In the genomic region with DNA sequence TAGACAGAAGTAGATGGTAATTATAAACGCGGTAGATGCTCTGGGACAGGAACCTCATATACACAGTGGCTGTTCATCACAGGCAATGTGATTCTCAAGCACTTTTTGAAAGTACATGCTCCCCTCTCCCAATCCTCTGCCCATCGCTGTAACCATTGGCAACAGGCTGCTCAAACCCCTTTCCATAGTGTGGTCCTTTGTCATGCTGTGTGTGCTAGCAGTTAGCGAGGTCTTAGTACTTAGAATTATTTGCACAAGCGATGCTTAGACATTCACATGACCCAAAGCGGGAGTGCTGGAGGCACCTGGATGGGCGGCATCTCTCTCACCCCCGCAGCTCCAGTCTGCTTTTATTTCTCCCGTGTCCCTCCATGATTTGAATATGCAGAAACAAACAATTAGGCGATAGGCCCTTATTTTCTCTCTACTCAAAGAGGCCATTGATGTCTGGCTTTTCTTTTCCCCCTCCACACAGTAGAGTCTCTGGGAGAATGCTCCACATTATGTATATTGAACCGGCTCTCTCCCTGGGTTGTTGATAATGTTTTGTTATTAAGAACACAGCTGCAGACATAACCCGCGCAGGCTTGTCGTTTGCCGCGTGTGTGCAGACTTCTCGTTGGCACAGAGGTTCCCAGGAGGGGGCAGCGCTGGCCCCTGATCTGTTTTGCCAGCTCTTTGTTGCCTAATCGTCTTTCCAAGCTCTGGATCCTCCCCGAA, we compare ENCODE assay signal across 11 mouse cellular contexts. TPM values are rescaled to one million over a fixed set of nuclear protein-coding genes. Genes with fewer than 3 reads are reported as not detected.
DNase-seq lines count a peak whose midpoint lies in the region; ATAC-seq and TF ChIP-seq lines count a peak whose summit lies in the region.
"Had no signal": no experiment of that assay in that cellular context is flagged by ENCODE, and none has a peak within 500 bp of the region (broad histone marks: within the 10 kb centered on the region; RNA-seq: fewer than 3 reads in every experiment).

No protein-coding gene starts in this region.

- peak; percentile 59 for DNase-seq in embryo, embryonic 10.5 days (ENCODE audit: low spot score)
- peak; percentile 74 for DNase-seq in forebrain, embryonic 11.5 days (ENCODE audit: low spot score)
- DNase-seq in left cerebral cortex, adult 2 months (ENCODE audit: extremely low spot score in 1 of 2, low spot score in 2 of 2), result no peak
- DNase-seq in testis, postnatal 14 days (ENCODE audit: low spot score), result no peak
- DNase-seq: cerebellum, adult 8-10 months; heart, adult 18-20 months; layer of hippocampus, adult 9-11 months had no signal

- no peak for TF ChIP-seq CTCF in left cerebral cortex, adult 2 months (IDR thresholded peaks at IDR 0.05)

- peak; percentile 91 for ATAC-seq in forebrain, embryonic 11.5 days (replicated peaks; ENCODE audit: low FRiP score)
- peak; percentile 82 for ATAC-seq in hindbrain, embryonic 15.5 days (ENCODE audit: low FRiP score, low read depth)
- peak; percentile 64 for ATAC-seq in neural tube, embryonic 13.5 days (ENCODE audit: low read depth)
- no peak for ATAC-seq in heart, embryonic 11.5 days (replicated peaks; ENCODE audit: insufficient number of reproducible peaks, low FRiP score, low TSS enrichment)

- H3K4me2 ChIP-seq in forebrain, embryonic 11.5 days (ENCODE audit: low read depth, low read length, severe bottlenecking), result peak overlapping the region; percentile 16; the same call in 1 of the 2 replicates
- peak overlapping the region; percentile 35 for H3K4me2 ChIP-seq in hindbrain, embryonic 15.5 days
- H3K4me2 ChIP-seq in neural tube, embryonic 13.5 days, result peak overlapping the region; percentile 39
- H3K4me2 ChIP-seq in heart, embryonic 11.5 days, result no peak overlapping the region
- H3K4me2 ChIP-seq: kidney, embryonic 15.5 days had no signal

- intact Hi-C loops in left cerebral cortex, adult 2 months (cut with DNase I), result no loop called here

- H3K27me3 ChIP-seq in forebrain, embryonic 11.5 days (ENCODE audit: control insufficient read depth, insufficient read depth, low read length), result no peaks in the 10 kb centered on the region
- no peaks in the 10 kb centered on the region for H3K27me3 ChIP-seq in hindbrain, embryonic 15.5 days
- no peaks in the 10 kb centered on the region for H3K27me3 ChIP-seq in neural tube, embryonic 13.5 days
- no peaks in the 10 kb centered on the region for H3K27me3 ChIP-seq in heart, embryonic 11.5 days (ENCODE audit: control insufficient read depth, insufficient read depth, low read length)

- H3K9ac ChIP-seq in forebrain, embryonic 11.5 days (ENCODE audit: low read length), result peak overlapping the region; percentile 9; the same call in 1 of the 2 replicates
- H3K9ac ChIP-seq in hindbrain, embryonic 15.5 days, result no peak overlapping the region
- 0 out of 2 replicates have a peak overlapping the region, but pooled peaks have one; percentile 12 for H3K9ac ChIP-seq in neural tube, embryonic 13.5 days
- no peak overlapping the region for H3K9ac ChIP-seq in heart, embryonic 11.5 days (ENCODE audit: low read depth, low read length)
- H3K9ac ChIP-seq: kidney, embryonic 15.5 days had no signal

- no peaks in the 10 kb centered on the region for H3K36me3 ChIP-seq in forebrain, embryonic 11.5 days (ENCODE audit: control insufficient read depth, insufficient read depth, low read length)
- H3K36me3 ChIP-seq in hindbrain, embryonic 15.5 days, result no peaks in the 10 kb centered on the region
- H3K36me3 ChIP-seq in neural tube, embryonic 13.5 days, result no peaks in the 10 kb centered on the region
- H3K36me3 ChIP-seq in heart, embryonic 11.5 days (ENCODE audit: control insufficient read depth, insufficient read depth, low read length), result no peaks in the 10 kb centered on the region
- H3K36me3 ChIP-seq: kidney, embryonic 15.5 days had no signal

- H3K4me1 ChIP-seq in forebrain, embryonic 11.5 days (replicated peaks; ENCODE audit: control insufficient read depth, insufficient read depth, low read length), result no peaks in the 10 kb centered on the region
- H3K4me1 ChIP-seq in hindbrain, embryonic 15.5 days (replicated peaks), result peaks cover 19% of the 10 kb centered on the region
- peaks cover 18% of the 10 kb centered on the region for H3K4me1 ChIP-seq in neural tube, embryonic 13.5 days (replicated peaks)
- H3K4me1 ChIP-seq in heart, embryonic 11.5 days (ENCODE audit: control insufficient read depth, insufficient read depth, low read length), result no peaks in the 10 kb centered on the region
- H3K4me1 ChIP-seq: kidney, embryonic 15.5 days had no signal

- peak overlapping the region; percentile 80 for H3K27ac ChIP-seq in forebrain, embryonic 11.5 days (ENCODE audit: low read depth, low read length)
- peak overlapping the region; percentile 68 for H3K27ac ChIP-seq in hindbrain, embryonic 15.5 days (replicated peaks)
- peak overlapping the region; percentile 81 for H3K27ac ChIP-seq in neural tube, embryonic 13.5 days (replicated peaks)
- H3K27ac ChIP-seq in left cerebral cortex, adult 2 months, result no peak overlapping the region
- no peak overlapping the region for H3K27ac ChIP-seq in heart, embryonic 11.5 days (ENCODE audit: low read depth, low read length)
- H3K27ac ChIP-seq: kidney, embryonic 15.5 days had no signal

- H3K9me3 ChIP-seq in forebrain, embryonic 11.5 days (ENCODE audit: control insufficient read depth, low read length), result no peaks in the 10 kb centered on the region
- no peaks in the 10 kb centered on the region for H3K9me3 ChIP-seq in hindbrain, embryonic 15.5 days
- no peaks in the 10 kb centered on the region for H3K9me3 ChIP-seq in neural tube, embryonic 13.5 days
- no peaks in the 10 kb centered on the region for H3K9me3 ChIP-seq in heart, embryonic 11.5 days (replicated peaks; ENCODE audit: control insufficient read depth, low read length)
- H3K9me3 ChIP-seq: kidney, embryonic 15.5 days had no signal

- WGBS in forebrain, embryonic 11.5 days, result 12% methylated on average over 20 of the region's 20 CpGs
- WGBS in hindbrain, embryonic 15.5 days, result 8% methylated on average over 20 of the region's 20 CpGs
- WGBS in neural tube, embryonic 13.5 days, result 13% methylated on average over 20 of the region's 20 CpGs
- 45% methylated on average over 20 of the region's 20 CpGs for WGBS in heart, embryonic 11.5 days (ENCODE audit: insufficient replicate concordance)

- no peak overlapping the region for H3K4me3 ChIP-seq in forebrain, embryonic 11.5 days (ENCODE audit: low read depth, low read length)
- H3K4me3 ChIP-seq in hindbrain, embryonic 15.5 days, result no peak overlapping the region
- H3K4me3 ChIP-seq in neural tube, embryonic 13.5 days, result no peak overlapping the region
- H3K4me3 ChIP-seq in left cerebral cortex, adult 2 months, result no peak overlapping the region
- H3K4me3 ChIP-seq in heart, embryonic 11.5 days (ENCODE audit: low read depth, low read length), result no peak overlapping the region
- H3K4me3 ChIP-seq: kidney, embryonic 15.5 days had no signal

RNA-seq across cellular contexts. Expression of a gene that starts 32.9 kb away (rescaled TPM):
- polyA plus RNA-seq in forebrain, embryonic 11.5 days (2014; fragmentation: Nextera tagmentation; extraction: Ambion mirVana), result 917 and 946 TPM in 2 replicates
- polyA plus RNA-seq in hindbrain, embryonic 15.5 days (2015; fragmentation: Nextera tagmentation; extraction: Ambion mirVana), result 341 and 365 TPM in 2 replicates
- polyA plus RNA-seq in neural tube, embryonic 13.5 days (2015; fragmentation: Nextera tagmentation; extraction: Ambion mirVana), result 373 and 402 TPM in 2 replicates
- 100 to 1,000 TPM; 152 to 166 TPM for total RNA-seq in left cerebral cortex, adult 2 months (2021)
- polyA plus RNA-seq in heart, embryonic 11.5 days (2014; fragmentation: Nextera tagmentation; extraction: Ambion mirVana), result 499 and 500 TPM in 2 replicates

RNA-seq across cellular contexts. Expression of a gene that starts 43.8 kb away (rescaled TPM):
- not detected in 2 replicates for polyA plus RNA-seq in forebrain, embryonic 11.5 days (2014; fragmentation: Nextera tagmentation; extraction: Ambion mirVana)
- polyA plus RNA-seq in hindbrain, embryonic 15.5 days (2015; fragmentation: Nextera tagmentation; extraction: Ambion mirVana), result 0.14 and 0.18 TPM in 2 replicates
- 0.33 and 0.38 TPM in 2 replicates for polyA plus RNA-seq in neural tube, embryonic 13.5 days (2015; fragmentation: Nextera tagmentation; extraction: Ambion mirVana)
- 1 to 10 TPM; 2.9 to 3.9 TPM for total RNA-seq in left cerebral cortex, adult 2 months (2021)
- 0.23 and 0.31 TPM in 2 replicates for polyA plus RNA-seq in heart, embryonic 11.5 days (2014; fragmentation: Nextera tagmentation; extraction: Ambion mirVana)

RNA-seq across cellular contexts. Expression of a gene that starts 44.4 kb away (rescaled TPM):
- polyA plus RNA-seq in forebrain, embryonic 11.5 days (2014; fragmentation: Nextera tagmentation; extraction: Ambion mirVana), result 29.6 and 32.3 TPM in 2 replicates
- 16.8 and 17.9 TPM in 2 replicates for polyA plus RNA-seq in hindbrain, embryonic 15.5 days (2015; fragmentation: Nextera tagmentation; extraction: Ambion mirVana)
- polyA plus RNA-seq in neural tube, embryonic 13.5 days (2015; fragmentation: Nextera tagmentation; extraction: Ambion mirVana), result 36.2 and 38.6 TPM in 2 replicates
- total RNA-seq in left cerebral cortex, adult 2 months (2021), result 10 to 100 TPM; 17.8 to 21.8 TPM
- polyA plus RNA-seq in heart, embryonic 11.5 days (2014; fragmentation: Nextera tagmentation; extraction: Ambion mirVana), result 23.1 and 24.2 TPM in 2 replicates

Comparison
In these comparisons a context has a peak if more than half of its experiments do, and no peak if none do; other contexts are left out.
1. DNase-seq: peak in embryo, embryonic 10.5 days (single experiment) and forebrain, embryonic 11.5 days (single experiment); none in left cerebral cortex, adult 2 months (0 of 2) and testis, postnatal 14 days (single experiment).
2. H3K27ac ChIP-seq: peak in forebrain, embryonic 11.5 days (single experiment), hindbrain, embryonic 15.5 days (single experiment) and neural tube, embryonic 13.5 days (single experiment); none in left cerebral cortex, adult 2 months (single experiment) and heart, embryonic 11.5 days (single experiment).
3. H3K9ac ChIP-seq: peak in forebrain, embryonic 11.5 days (single experiment) and neural tube, embryonic 13.5 days (single experiment); none in hindbrain, embryonic 15.5 days (single experiment) and heart, embryonic 11.5 days (single experiment).